Mouse (Mus musculus) stomach, embryonic 14.5 days (tissue): ENCODE measurements around the gene Mgat1. TPM values are rescaled to one million over a fixed set of nuclear protein-coding genes. Genes with fewer than 3 reads are reported as not detected.
"Not testable (repeated sequence)": the region's sequence is repeated elsewhere in the genome, so short reads cannot be mapped to it uniquely, and the experiment has no call there.

Source experiments
- ATAC-seq: fragments of 200-750 bp; cut with Nextera tagmentation; 2 replicates; pipeline ENCODE4 v1.8.0; 2017; ENCODE audit warnings: low read depth, moderate TSS enrichment; ENCODE audit not compliant: insufficient number of reproducible peaks, insufficient read depth, low FRiP score
- H3K27ac ChIP-seq: fragments of 300-500 bp; sonication (generic); 2 replicates; pipeline ENCODE4 v1.5.1; 2014; ENCODE audit warnings: mild to moderate bottlenecking, low read length, moderate library complexity, mixed read lengths
- H3K27me3 ChIP-seq: fragments of 300-500 bp; sonication (generic); 2 replicates; pipeline ENCODE4 v1.6.1; 2014; ENCODE audit warnings: low read length, control low read depth, mixed read lengths; ENCODE audit not compliant: control insufficient read depth, insufficient read depth
- H3K36me3 ChIP-seq: fragments of 300-500 bp; sonication (generic); 2 replicates; pipeline ENCODE4 v1.6.1; 2014; ENCODE audit warnings: mild to moderate bottlenecking, control low read depth, low read length, moderate library complexity, mixed read lengths; ENCODE audit not compliant: control insufficient read depth, insufficient read depth
- H3K4me1 ChIP-seq: fragments of 300-500 bp; sonication (generic); 2 replicates; pipeline ENCODE4 v1.6.1; 2014; ENCODE audit warnings: low read length, control low read depth, mixed read lengths; ENCODE audit not compliant: control insufficient read depth, insufficient read depth
- H3K4me2 ChIP-seq: fragments of 300-500 bp; sonication (generic); replicated peaks from 2 replicates; pipeline ENCODE4 v1.6.1; 2014; ENCODE audit warnings: low read depth, low read length, control low read depth
- H3K4me3 ChIP-seq: fragments of 300-500 bp; sonication (generic); 2 replicates; pipeline ENCODE4 v1.5.1; 2014; ENCODE audit warnings: low read depth, low read length, control low read depth
- H3K9ac ChIP-seq: fragments of 300-500 bp; sonication (generic); replicated peaks from 2 replicates; pipeline ENCODE4 v1.6.1; 2014; ENCODE audit warnings: low read depth, mild to moderate bottlenecking, control low read depth, low read length, moderate library complexity, mixed read lengths
- H3K9me3 ChIP-seq: fragments of 300-500 bp; sonication (generic); 2 replicates; pipeline ENCODE4 v1.6.1; 2016; ENCODE audit warnings: low read depth, low read length, control low read depth; ENCODE audit not compliant: control insufficient read depth
- WGBS: fragments of 180-500 bp; shearing (Covaris S2); extraction: QIAGEN DNeasy Blood & Tissue Kit; methylation state at CpG from one replicate; pipeline ENCODE4 v1.1.7; 2014; 5-methylcytosine and 5-hydroxymethylcytosine counted together
- polyA plus RNA-seq: library from polyadenylated mRNA; unstranded; fragments of >200 nt; fragmentation: Nextera tagmentation; extraction: Ambion mirVana; gene quantifications from 2 replicates; pipeline ENCODE4 v1.2.1, GENCODE M21; 2014

The Mgat1 gene
- polyA plus RNA-seq, 1 experiment from 2014 or later: 55.0 TPM

DNA sequence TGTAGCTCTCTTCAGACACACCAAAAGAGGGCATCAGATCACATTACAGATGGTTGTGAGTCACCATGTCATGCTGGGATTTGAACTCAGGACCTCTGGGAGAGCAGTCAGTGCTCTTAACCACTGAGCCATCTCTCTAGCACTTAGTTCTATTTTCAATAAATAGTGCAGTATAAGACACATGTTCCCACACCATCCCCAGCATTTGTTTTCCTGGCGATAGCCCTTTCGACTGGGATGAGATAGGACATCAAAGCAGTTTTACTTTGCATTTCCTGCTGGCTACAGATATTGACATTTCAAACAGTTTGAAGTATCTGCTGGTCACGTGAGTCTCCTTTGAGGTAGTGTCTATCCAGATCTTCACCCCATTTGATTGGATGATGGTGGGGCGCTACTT lies 26.4 kb downstream of the Mgat1 start:
- H3K9ac ChIP-seq: no peak overlapping the region
- no peak overlapping the region for H3K4me2 ChIP-seq
- no peak for ATAC-seq
- H3K4me3 ChIP-seq: no peak overlapping the region
- H3K27ac ChIP-seq: no peak overlapping the region
- no peaks in the 10 kb centered on the region for H3K36me3 ChIP-seq
- no peaks in the 10 kb centered on the region for H3K27me3 ChIP-seq
- WGBS: 92% methylated on average over 4 of the region's 4 CpGs
- no peaks in the 10 kb centered on the region for H3K9me3 ChIP-seq
- H3K4me1 ChIP-seq: no peaks in the 10 kb centered on the region; the same call in 1 of the 2 replicates

DNA sequence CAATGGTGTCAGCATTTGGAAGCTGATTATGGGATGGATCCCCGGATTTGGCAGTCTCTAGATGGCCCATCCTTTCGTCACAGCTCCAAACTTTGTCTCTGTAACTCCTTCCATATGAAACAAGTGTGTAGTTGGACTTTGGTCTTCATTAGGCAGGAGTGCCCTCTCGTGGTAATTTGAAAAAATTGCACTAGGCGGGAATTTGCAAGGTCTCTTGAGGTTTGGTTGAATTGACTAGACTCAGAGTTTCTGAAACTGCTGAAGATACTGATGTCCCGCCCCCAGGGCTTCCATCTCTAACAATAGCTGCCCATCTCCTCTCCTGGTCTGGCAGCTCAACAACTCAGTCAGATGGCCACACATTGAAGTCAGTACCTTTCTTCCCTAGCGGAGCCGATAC lies 27.3 kb downstream of the Mgat1 start:
- Histone ChIP-seq H3K36me3 (no peaks in the 10 kb centered on the region), H3K27ac (no peak overlapping the region), H3K9ac (no peak overlapping the region), H3K4me1 (no peaks in the 10 kb centered on the region; the same call in 1 of the 2 replicates), H3K9me3 (no peaks in the 10 kb centered on the region), H3K27me3 (no peaks in the 10 kb centered on the region), H3K4me3 (no peak overlapping the region), H3K4me2 (no peak overlapping the region)
- WGBS: 29% methylated on average over 7 of the region's 7 CpGs
- ATAC-seq: no peak

DNA sequence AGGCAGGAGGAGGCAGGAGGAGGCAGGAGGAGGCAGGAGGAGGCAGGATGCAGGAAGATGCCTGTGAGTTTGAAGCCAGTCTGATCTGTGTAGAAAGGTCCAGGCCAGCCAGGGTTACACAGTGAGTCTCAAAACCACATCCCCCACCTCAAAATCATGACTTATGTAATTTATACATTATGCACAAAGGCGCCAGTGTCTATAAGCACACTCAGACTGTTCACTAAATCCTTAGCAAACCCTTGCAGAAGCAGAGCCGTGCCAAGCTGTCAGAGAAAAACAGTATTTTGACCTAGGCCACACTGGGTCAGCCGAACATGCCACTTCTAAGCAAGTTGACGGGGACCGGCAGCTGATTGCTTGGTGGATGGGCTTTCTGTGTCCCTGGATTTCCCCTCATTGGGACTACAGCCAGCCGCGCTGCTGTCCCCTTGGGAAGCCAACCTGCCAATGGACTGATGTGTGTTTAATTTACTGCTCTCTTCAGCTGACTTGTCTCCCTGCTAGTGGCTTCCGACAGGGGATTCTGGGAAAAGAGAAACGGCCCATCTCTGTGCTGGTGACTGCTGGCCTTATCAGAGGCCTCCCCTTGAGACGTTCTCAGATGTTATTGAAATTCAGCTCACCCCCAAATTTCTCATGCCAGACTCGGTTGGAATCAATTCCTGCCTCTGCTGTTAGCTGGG lies 30.0 kb downstream of the Mgat1 start:
- ATAC-seq: no peak
- Histone ChIP-seq H3K4me3 (no peak overlapping the region), H3K4me1 (no peaks in the 10 kb centered on the region), H3K9ac (no peak overlapping the region), H3K27ac (no peak overlapping the region), H3K27me3 (no peaks in the 10 kb centered on the region), H3K36me3 (no peaks in the 10 kb centered on the region), H3K4me2 (no peak overlapping the region), H3K9me3 (no peaks in the 10 kb centered on the region)
- 60% methylated on average over 11 of the region's 11 CpGs for WGBS

DNA sequence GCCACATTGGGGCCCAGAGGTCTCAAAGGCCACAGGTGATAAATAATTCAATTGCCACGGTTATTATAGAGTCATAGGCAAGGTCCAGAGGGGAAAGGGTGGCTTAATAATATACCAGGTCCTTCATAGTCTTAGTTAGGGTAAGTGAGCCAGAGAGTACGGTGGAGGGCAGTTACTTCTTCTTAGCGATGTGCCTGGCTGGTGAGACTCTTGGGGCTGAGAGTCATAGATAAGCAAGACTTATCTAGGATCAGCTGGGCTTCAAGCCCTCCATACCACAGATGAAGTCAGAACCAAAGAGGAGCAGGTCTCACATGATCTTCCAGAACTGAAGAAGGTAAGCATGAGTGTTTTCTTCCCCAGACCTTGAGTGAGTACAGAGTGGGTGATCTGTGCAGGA lies 34.2 kb downstream of the Mgat1 start, which contains the start of gene Olfr1393:
Gene Olfr1393, plus strand, starts transcription at position 83 of the 400 bp plus-strand sequence.
- Histone ChIP-seq H3K9me3 (no peaks in the 10 kb centered on the region), H3K4me3 (no peak within 1 kb of the TSS), H3K4me1 (no peaks in the 10 kb centered on the region), H3K4me2 (no peak within 1 kb of the TSS), H3K9ac (no peak within 1 kb of the TSS), H3K27me3 (no peaks in the 10 kb centered on the region), H3K27ac (no peak within 1 kb of the TSS), H3K36me3 (no peaks in the 10 kb centered on the region)
- 70% methylated on average over 3 of the region's 3 CpGs for WGBS
- no peak for ATAC-seq

DNA sequence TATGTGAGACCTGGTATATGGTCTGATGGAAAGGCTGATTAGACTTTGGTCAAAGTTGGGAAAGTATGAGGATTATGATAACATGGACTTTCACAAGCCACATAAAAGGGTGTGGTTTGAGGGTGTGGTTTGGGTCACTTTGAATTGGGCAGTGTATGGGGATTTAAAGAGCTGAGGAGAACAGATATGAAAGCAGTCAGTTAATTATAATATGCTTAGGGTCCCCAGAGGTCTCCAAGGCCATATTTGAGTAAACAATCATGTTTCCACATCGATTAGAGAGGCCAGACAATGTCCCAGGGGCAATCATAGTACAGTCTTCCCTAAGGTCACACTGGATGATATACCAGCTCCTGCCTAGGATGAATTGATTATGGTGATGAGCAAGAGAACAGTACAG lies 41.0 kb downstream of the Mgat1 start, which contains the start of gene Olfr1392:
Gene Olfr1392, plus strand, starts transcription at position 301 of the 400 bp plus-strand sequence.
- 50% methylated on average over 1 of the region's 1 CpGs for WGBS

DNA sequence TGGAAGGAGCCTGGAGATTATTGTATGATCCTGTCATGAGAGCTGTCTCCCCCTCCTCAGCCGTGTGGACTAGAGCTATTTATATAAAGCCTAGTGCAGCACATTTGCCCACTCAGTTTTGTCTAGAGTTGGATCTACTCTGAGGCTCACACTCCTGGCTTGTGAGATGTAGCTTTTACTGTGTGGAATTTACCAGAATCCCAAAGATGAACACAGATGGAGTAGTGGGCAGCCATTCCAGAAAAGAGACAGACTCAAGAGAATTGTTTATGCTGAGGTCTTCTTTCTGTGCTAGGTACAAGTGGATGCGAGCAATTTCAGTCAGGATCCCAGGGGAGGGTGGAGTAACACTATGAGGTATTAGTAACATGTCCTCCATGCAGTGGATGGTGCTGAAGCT lies 43.3 kb downstream of the Mgat1 start:
- Histone ChIP-seq H3K4me1 (no peaks in the 10 kb centered on the region), H3K27me3 (no peaks in the 10 kb centered on the region), H3K4me2 (no peak overlapping the region), H3K27ac (no peak overlapping the region), H3K4me3 (no peak overlapping the region), H3K9ac (no peak overlapping the region), H3K36me3 (no peaks in the 10 kb centered on the region), H3K9me3 (no peaks in the 10 kb centered on the region)
- WGBS: 63% methylated on average over 2 of the region's 2 CpGs
- ATAC-seq: no peak

More for the DNA sequence above, 41.0 kb downstream of the Mgat1 start, which contains the start of gene Olfr1392:
- not testable (repeated sequence) for H3K27ac ChIP-seq, H3K4me3 ChIP-seq, H3K4me2 ChIP-seq, H3K4me1 ChIP-seq, ATAC-seq, H3K9me3 ChIP-seq, H3K9ac ChIP-seq, H3K27me3 ChIP-seq, H3K36me3 ChIP-seq

DNA sequence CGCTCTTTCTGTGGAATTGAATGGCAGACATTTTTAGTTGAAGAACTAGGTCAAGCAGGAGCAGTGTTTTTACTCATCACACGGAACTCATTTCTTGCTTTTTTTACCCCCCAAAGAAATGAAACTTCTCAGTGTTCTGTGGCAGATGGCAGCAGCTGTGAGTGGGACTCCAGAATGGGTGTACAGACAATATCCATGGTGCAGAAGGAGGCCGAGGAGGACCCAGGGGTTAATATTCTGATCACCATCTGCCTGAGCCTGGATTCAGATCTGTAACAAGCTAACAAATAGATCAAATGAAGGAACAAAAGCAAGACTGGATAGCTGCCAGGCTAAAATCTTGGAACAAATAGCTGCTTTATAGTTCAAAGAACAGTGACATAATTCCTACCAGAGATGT lies 48.8 kb downstream of the Mgat1 start:
- Histone ChIP-seq H3K9me3 (no peaks in the 10 kb centered on the region), H3K27ac (no peak overlapping the region), H3K4me2 (no peak overlapping the region), H3K27me3 (no peaks in the 10 kb centered on the region), H3K36me3 (no peaks in the 10 kb centered on the region), H3K9ac (no peak overlapping the region), H3K4me3 (no peak overlapping the region), H3K4me1 (no peaks in the 10 kb centered on the region)
- ATAC-seq: no peak
- WGBS: 71% methylated on average over 3 of the region's 3 CpGs

DNA sequence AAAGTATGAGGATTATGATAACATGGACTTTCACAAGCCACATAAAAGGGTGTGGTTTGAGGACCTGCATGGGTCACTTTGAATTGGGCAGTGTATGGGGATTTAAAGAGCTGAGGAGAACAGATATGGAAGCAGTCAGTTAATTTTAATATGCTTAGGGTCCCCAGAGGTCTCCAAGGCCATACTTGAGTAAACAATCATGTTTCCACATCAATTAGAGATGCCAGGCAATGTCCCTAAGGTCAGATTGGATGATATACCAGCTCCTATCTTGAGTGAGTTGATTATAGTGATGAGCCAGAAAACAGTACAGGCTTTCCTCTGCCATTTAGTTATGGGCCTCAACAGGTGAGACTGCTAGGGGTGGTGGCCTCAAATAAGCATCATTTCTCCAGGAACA lies 60.5 kb downstream of the Mgat1 start, which contains the start of gene Olfr10:
Gene Olfr10, plus strand, starts transcription at position 301 of the 400 bp plus-strand sequence.
- no peaks in the 10 kb centered on the region for H3K27me3 ChIP-seq
- no peak within 1 kb of the TSS for H3K4me2 ChIP-seq
- no peak within 1 kb of the TSS for H3K4me3 ChIP-seq

DNA sequence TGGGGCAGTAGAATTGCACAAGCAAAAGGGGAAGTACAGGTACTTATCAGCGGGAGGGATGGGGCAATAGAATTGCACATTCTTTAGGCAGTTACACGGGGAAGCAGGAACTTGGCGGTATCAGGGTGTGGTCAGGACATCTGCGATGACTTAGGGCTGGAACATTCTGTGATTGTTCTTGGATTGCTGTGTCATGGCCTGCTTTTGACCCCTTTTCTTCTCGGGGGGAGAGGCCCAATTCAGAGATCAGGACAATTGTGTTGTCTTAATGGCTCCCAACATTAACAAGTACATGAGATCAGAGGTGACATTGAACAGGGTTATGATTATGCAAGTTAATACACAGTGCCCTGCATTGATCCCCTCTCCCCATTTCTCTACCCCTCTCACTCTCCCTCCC lies 64.6 kb downstream of the Mgat1 start:
- not testable (repeated sequence) for H3K27me3 ChIP-seq, H3K36me3 ChIP-seq, H3K4me1 ChIP-seq, H3K4me3 ChIP-seq, ATAC-seq, H3K9me3 ChIP-seq, H3K27ac ChIP-seq, H3K4me2 ChIP-seq, H3K9ac ChIP-seq
- 73% methylated on average over 5 of the region's 5 CpGs for WGBS

More for the DNA sequence above, 60.5 kb downstream of the Mgat1 start, which contains the start of gene Olfr10:
- Histone ChIP-seq H3K4me1 (no peaks in the 10 kb centered on the region), H3K27ac (no peak within 1 kb of the TSS), H3K36me3 (no peaks in the 10 kb centered on the region), H3K9me3 (no peaks in the 10 kb centered on the region), H3K9ac (no peak within 1 kb of the TSS)
- no peak for ATAC-seq
